Mouse (Mus musculus) left cerebral cortex, adult 9 months (tissue): ENCODE results near the gene Fbxl16.
"Not testable (repeated sequence)": the region's sequence is repeated elsewhere in the genome, so short reads cannot be mapped to it uniquely, and the experiment has no call there.

ENCODE experiments used
- DNase-seq, 2 experiments: peaks; one replicate each; pipeline ENCODE4 v3.0.0; 2022; ENCODE audit warnings: low spot score in 2 of 2

Fbxl16 gene

GRCm38 (mm10) chr17:25795609-25796092 is 13.2 kb upstream of the Fbxl16 start, which contains the start of gene AC134908.4:
AC134908.4 (minus strand) TSS chr17:25795659.
- peak; percentile 67 to 74 for DNase-seq

GRCm38 (mm10) chr17:25796211-25796771 is 12.6 kb upstream of the Fbxl16 start:
- no peak for DNase-seq

- DNase-seq, result peak in 1 of 2 experiments; percentile 68
Observed at GRCm38 (mm10) chr17:25796951-25797369, 11.9 kb upstream of the Fbxl16 start, which contains the start of gene Metrn. Metrn (minus strand) TSS chr17:25797136.

- peak in 1 of 2 experiments; percentile 81 for DNase-seq
Observed at GRCm38 (mm10) chr17:25801029-25801428, 7.9 kb upstream of the Fbxl16 start.

GRCm38 (mm10) chr17:25802825-25803517 is 5.9 kb upstream of the Fbxl16 start:
- peak; percentile 69 to 86 for DNase-seq

GRCm38 (mm10) chr17:25806507-25806906 is 2.4 kb upstream of the Fbxl16 start:
- no peak for DNase-seq

GRCm38 (mm10) chr17:25807452-25807851 is 1.4 kb upstream of the Fbxl16 start:
- not testable (repeated sequence) for DNase-seq

GRCm38 (mm10) chr17:25808028-25808427 is 857 bp upstream of the Fbxl16 start:
- DNase-seq, result no peak

GRCm38 (mm10) chr17:25809606-25810340 is 888 bp downstream of the Fbxl16 start:
- peak in 1 of 2 experiments; percentile 51 for DNase-seq

- DNase-seq, result no peak
Observed at GRCm38 (mm10) chr17:25810890-25811289, 2.0 kb downstream of the Fbxl16 start.

GRCm38 (mm10) chr17:25813471-25813870 is 4.6 kb downstream of the Fbxl16 start:
- DNase-seq, result peak; percentile 79 to 91

GRCm38 (mm10) chr17:25817662-25818061 is 8.8 kb downstream of the Fbxl16 start:
- DNase-seq, result no peak

GRCm38 (mm10) chr17:25818851-25819780 is 10.2 kb downstream of the Fbxl16 start:
- DNase-seq, result no peak

GRCm38 (mm10) chr17:25823452-25823851 is 14.6 kb downstream of the Fbxl16 start, which contains the start of gene Wdr24:
Wdr24 (plus strand) TSS chr17:25823627.
- peak in 1 of 2 experiments; percentile 87 for DNase-seq

GRCm38 (mm10) chr17:25824362-25825142 is 15.7 kb downstream of the Fbxl16 start:
- DNase-seq, result no peak

GRCm38 (mm10) chr17:25825311-25825710 is 16.4 kb downstream of the Fbxl16 start:
- DNase-seq, result no peak

GRCm38 (mm10) chr17:25825984-25826570 is 17.2 kb downstream of the Fbxl16 start:
- DNase-seq, result no peak

GRCm38 (mm10) chr17:25827011-25827410 is 18.1 kb downstream of the Fbxl16 start:
- DNase-seq, result no peak

GRCm38 (mm10) chr17:25827546-25828222 is 18.8 kb downstream of the Fbxl16 start:
- DNase-seq, result no peak
